Mouse (Mus musculus) adrenal gland, postnatal 36 days (tissue): Measurements from ENCODE around the gene Yjefn3. TPM values are rescaled to one million over a fixed set of nuclear protein-coding genes. Genes with fewer than 3 reads are reported as not detected.

Experiments
- DNase-seq, 2 experiments: peaks; one replicate each; pipeline ENCODE4 v3.0.0; 2021; ENCODE audit warnings: mixed read lengths in 1 of 2
- total RNA-seq, 2 experiments: library from RNA; stranded (reverse); gene quantifications; 2 replicates each; pipeline ENCODE4 v1.2.3; 2021

The Yjefn3 gene
- total RNA-seq, 2 experiments from 2014 or later = 1.9 to 2.7 TPM

DNA sequence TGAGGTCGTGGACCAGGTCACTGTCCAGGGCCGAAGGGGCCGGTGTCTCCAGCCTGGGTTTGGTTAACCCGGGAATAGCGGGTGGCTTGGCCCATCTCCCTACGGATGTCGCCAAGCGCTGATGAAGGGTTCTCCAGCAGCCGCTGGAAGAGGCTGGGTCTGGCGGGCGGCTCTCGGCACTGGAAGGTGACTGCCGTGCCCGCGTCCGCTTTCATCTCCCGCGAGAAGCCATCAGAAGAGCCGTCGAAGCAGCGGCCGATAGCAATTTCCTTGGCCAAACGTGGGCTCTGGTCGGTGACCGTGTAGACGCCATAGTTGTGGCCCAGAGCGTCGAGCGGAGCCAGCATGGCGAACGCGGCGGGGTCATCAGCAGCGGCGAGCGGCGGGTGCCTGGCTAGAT is 21.7 kb downstream of the Yjefn3 start:
- no peak for DNase-seq

DNA sequence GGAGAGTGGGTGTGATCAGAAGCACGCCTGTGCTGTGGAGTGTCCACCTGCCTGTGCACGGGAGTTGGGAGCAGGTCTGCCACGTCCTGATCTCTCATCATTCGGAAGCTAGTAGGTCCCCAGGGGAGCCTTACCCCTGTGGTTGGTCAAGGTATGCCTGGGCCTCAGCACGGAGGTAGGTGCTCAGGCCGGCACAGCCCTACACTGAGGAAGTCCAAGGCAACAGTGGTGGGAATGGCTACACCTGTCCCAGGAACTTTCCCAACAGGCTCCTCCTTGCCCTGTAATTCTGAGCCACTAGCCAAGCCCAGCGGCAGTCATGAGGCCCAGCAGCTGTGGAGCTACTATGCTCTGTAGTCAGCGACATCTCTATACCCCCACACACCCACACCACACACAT is 22.8 kb downstream of the Yjefn3 start:
- no peak for DNase-seq

DNA sequence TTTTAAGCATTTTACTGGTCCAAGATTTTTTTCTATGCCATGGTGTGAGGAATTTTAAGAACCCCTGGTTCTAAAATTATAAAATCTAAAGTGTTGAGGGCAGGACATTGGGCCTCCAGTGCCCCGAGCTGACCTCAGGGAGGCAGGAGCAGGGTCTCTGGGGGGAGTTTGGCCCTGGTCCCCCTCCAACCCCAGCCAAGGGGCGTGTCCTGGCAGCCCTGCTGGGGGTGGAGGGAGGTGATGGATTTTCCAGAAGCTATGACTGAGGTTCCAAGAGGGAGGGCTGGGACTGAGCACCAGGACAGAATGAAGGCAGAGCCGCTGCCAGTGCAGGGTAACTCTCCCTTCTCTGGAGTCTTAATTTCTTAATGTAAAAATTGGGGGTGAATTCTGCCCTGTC is 24.5 kb downstream of the Yjefn3 start:
- no peak for DNase-seq

DNA sequence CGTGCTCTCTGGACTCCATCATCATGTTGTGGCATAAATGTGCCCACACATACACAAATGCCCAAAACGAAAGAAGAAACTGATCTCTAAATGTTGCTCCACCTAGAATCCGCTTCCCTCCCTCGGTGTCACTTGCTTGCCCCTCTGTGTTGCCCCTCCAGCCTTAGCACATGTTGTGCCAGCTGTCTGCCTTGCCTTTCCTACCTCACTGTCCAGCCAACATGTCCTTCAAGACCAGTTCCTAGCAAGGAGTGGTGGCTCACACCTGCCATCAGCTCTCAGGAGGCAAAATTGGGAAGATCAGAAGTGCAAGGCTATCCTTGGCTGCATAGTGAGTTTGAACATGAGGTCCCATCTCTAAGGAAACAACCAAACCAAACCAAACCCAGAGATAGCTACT is 25.1 kb downstream of the Yjefn3 start:
- DNase-seq = no peak

DNA sequence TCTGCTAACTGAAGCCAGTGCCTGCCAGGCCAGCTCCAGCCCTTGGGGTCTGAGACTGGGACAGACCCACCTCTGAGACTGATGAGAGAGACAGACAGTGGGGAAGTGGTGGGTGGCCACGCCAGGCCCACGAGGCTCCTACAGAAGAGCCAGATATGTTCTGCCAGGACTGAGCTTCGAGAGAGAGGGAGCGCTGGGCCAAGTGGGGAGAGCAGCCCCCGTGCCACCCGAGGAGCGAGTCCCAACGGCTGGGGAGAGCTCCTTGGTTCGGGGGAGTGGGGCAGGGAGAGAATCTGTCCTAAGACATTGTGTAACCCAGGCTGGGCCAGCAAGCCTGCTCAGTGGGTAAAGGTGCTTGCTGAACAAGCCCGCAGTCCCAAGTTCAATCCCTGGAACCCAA is 25.5 kb downstream of the Yjefn3 start:
- no peak for DNase-seq

DNA sequence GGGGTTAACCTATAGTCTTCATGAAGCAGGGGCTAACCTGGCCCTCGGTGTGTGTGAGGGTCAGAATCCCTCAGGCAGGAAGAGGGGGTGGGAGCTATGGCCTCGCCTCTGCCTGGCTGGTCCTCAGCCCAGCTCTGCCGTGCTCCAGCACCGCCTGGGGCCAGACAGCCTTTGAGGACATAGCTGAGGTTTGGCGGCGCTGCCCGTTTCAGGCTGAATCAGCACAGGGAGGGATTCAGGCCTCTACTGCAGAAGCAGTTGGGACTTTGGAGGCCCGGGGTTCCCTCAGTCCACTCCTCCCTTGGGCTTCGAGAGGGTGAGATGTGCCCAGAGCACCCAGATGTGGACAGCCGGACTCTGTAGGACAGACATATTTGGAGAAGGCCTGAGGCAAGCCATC is 26.4 kb downstream of the Yjefn3 start:
- no peak for DNase-seq

DNA sequence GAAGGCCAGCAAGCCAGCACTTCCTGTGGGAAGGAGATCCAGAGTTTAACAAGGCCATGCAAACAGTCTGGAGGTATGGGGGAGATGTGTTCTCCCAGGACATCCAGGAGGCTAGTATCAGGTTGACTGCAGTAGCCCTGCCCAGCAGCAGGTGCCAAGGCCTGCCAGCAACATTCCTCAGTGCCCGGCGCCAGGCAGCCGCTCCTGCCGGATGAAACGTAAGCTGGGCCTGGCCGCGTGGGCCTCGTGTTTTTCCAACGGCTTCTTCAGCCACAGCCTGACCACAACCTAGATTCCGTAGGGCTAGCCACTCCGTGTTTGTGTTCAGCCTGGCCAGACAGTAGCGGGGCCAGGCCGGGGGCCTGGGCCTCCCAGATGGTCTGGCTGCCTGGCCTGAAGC is 27.9 kb downstream of the Yjefn3 start:
- no peak for DNase-seq

DNA sequence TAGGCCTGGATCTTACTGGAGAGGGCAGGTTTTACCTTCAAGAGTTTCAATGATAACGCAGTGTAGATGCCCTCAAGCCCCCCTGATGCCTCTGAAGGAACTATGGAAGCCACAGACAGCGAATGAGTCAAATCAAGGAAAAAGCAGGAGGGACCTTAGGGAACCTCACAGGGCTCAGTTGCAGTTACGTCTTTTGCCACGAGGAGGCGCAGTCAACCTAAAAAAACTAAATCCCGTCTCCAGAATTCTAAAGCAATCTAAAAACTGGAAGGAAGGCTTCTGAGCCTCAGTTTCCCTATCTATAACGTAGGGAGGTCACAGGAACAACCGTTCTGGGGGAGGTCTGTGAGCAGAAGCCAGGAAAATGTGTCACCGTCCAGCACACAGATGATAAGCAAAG is 28.4 kb downstream of the Yjefn3 start:
- DNase-seq = peak; percentile 64 to 70

DNA sequence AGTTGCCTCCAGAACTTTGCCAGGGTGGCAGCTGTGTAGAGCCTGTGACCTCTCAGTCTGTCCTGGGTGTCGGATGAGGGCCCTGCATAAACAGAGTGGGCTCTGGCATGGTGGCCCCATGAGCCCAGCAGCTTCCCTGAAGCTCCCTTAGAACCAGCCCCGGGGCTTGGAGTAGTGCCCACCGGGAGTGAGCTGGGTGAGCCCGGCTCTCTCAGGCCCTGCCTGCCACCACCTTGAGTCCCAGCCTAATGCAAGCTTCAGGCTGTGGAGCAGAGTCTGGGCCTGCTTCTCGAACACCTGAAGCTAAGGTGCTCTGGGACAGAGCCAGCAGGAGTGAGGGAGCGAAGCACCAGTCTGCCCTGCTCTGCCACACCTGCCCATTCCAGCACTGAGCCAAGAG is 31.6 kb downstream of the Yjefn3 start:
- no peak for DNase-seq

DNA sequence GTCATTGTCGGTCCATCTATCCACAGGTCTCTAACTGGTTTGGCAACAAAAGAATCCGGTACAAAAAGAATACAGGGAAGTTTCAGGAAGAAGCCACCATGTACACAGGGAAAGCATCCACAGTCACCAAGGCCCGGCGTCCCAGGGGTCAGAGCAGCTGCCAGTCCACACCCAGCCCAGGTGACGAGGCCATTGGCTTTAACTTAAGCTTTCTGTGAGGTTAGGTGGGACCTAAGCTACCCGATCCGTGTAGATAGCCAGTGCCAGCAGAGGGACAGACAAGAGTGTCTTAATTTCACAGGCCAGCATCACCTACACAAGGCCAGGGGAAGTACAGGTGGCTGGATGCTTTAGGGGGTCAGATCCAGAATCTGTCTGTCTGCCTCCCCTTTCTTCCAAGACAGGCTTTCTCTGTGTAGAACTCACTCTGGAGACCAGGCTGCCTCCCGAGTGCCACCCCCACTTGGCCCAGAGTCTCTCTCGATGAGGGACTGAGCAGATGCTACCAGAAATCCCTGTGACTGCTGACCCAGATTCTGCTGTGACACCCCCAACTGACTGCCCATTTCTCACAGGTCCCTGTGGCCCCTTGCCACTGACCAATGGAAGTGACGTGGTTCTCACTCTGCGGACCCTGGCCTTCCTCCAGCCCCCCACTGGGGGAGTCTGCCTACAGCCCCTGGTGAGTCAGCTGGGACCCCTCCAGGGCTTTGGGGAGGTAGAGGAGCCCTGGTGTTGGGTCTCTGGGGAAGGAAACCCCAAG is 32.3 kb downstream of the Yjefn3 start:
- no peak for DNase-seq

DNA sequence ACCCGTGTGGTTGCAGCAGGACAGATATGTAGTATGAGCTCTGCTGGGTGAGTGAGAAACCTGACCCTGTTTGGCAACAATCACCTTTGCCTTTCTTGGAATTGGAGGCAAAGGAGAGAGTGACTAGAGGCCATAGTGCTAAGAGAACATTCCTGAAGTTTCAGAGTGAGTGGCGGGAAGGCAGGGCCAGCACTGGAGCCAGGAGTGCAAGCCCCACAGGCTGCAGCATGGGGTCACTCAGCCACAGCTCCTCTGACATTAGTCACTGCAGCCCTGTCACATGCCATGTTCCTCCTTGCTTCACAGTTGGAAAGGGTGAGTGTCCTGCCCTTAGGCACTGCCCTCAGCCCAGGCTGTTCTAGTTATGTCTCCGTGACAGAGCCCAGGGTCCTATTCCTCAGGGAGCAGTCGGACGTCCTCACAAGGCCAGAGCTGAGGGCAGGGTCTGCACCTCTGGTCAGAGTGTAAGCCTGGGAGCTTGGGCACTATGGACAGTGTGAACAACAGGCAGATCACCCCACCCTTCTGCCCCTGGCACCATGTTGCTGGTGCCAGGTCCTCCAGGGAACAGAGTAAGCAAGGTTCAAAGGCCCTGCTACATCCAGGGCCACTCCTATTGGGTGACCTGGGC is 34.7 kb downstream of the Yjefn3 start:
- peak in 1 of 2 experiments; percentile 32 for DNase-seq

DNA sequence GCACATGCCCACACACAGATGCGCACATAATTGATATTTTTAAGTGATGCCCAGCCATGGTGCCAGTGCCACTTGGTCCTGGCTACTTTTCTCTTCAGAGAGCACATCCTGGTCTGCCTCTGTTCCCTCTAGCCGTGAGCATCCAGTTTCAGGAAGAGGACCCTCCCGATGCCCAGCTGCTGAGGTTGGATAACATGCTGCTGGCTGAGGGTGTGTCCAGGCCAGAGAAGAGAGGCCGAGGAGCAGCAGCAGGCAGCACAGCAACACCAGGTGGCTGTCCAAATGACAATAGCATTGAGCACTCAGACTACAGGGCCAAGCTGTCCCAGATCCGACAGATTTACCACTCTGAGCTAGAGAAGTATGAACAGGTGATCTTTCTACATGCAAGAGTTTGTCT is 38.3 kb downstream of the Yjefn3 start:
- DNase-seq = no peak

DNA sequence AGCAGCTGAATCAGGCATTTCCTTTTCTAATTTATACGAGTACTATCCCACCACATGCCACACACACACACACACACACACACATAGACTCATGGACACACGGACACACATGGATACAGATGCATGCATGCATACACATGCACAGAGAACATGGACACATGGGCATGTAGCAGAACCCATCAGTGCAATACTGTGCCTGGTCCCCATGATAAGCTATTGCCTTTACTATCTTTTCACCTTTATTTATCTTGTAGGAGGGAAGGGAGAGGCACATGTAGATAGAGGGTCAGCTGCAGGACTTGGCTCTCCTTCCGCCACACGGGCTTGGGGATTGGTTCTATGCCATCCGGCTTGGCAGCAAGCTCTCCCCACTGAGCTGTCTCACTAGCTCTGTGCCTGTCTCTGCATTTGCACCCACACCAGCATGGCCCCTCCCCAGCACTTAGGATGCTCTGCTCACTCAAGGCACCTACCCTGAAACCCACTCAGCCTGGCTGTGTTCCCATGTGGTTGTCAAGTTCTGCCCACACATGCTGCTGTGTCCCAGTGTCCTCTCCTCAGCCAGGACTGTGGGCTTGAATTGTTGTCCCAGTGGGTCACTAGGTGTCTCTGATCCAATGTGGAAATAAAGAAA is 39.0 kb downstream of the Yjefn3 start:
- no peak for DNase-seq

DNA sequence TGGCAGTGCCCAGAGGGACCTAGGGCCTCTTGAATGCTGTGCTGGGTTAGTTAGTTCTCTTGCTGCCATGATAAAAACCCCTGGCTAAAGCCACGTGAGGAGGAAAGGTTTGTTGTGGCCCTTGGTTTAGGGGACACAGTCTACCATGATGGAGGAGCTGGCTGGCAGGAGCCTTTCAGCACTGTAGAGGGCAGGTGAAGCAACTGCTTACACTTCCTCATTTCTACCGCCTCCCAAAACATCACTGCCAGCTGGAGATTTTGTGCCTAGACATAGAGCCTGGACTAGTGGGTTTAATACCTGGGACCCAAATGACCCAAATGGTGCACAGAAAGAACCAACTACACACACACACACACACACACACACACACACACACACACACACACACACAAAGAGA is 41.3 kb downstream of the Yjefn3 start:
- no peak for DNase-seq

DNA sequence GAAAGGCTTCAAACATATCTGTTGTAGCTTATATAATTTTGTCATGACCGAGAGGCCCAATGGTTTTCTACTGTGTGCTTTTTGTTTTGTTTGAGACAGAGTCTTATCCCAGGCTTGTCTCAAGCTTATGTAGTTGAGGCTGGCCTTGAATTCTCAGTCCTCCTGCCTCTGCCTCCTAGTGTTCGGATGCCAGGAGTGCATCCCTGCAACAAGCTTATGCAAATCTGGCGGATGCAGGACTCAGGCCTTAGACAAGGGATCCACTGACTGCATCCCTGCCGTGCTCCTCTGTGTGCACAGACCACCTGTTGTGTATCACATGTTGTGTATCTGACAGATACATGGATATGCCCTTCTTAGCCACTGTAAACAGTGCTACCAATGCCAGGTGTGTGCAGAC is 41.7 kb downstream of the Yjefn3 start:
- DNase-seq = no peak

DNA sequence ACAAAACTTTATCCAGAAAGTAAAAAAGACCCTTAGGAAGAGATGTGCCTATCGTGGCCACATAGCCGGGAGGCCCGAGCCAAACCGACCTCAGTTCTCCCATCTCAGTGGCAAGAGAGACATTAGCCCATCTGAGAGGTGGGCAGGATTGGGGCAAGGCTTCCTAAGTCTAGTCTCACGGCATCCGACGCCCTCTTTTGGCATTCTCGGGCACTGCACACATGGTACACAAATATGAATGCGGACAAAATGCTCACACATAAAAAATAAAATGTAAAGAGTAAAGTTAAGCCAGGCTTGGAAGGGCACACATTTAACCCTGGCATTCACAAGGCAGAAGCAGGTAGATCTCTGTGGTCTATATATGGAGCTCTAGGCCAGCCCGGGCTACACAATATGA is 48.6 kb downstream of the Yjefn3 start:
- no peak for DNase-seq

DNA sequence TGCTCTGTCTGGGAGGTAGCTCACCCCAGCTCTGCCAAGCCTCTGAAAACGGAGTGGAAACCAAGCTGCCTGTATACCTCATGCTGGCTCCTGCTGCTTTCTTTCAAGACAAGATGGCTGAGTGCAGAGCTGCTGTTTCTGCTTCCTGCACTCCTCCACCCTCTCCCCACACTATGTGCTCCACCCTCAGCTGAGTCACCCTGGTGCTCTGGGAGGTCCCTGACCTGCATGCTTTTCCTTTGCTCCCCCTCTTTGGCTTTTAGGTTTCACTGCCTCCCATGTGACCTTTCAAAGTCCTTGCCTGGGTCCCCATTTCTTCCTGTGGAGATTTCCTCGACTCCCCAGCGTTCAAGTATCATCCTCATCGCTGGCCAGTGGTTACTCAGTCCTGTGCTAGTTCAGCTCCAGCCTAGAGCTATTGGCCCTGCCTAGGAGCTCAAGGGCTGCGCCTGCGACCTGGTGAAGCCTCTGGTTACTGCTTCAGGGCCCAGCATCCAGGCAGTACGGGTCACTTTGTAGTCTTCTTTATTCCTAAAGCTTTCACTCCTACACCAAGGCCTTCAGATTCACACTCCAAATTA is 51.5 kb downstream of the Yjefn3 start:
- peak; percentile 27 to 36 for DNase-seq

DNA sequence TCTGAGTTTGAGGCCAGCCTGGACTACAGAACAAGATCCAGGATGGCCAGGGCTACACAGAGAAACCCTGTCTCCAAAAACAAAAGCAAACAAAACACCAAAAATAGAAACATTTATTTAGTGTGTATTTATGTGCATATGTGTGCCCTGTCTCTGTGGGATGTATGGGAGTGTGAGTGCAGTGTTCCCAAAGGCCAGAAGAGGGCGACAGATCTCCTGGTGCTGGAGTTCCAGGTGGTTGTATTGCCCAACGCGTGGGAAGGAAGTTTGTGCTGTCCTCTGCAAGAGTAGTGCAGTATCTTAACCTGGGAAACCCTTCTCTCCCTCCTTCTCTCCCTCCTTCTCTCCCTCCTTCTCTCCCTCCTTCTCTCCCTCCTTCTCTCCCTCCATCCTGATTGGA is 52.6 kb downstream of the Yjefn3 start:
- no peak for DNase-seq

DNA sequence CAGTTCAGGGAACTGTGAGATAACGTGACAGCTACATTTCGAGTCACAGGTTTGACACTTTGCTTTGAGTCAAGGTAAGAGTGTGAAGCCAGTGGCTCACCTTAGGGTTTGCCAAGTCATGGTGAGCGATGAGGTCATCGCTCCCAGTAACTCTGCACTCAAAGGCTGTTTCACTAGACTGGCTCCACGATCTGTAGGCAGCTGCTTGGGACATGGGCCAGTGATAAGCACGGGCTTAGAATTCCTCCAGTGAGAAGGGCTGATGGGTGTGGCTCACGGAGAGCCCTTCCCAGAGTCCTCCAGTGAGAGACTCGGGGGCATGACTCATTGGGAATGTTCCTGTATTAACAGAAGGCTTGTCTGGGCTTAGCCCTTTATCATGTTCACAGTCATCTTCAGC is 53.6 kb downstream of the Yjefn3 start:
- peak; percentile 69 to 71 for DNase-seq

DNA sequence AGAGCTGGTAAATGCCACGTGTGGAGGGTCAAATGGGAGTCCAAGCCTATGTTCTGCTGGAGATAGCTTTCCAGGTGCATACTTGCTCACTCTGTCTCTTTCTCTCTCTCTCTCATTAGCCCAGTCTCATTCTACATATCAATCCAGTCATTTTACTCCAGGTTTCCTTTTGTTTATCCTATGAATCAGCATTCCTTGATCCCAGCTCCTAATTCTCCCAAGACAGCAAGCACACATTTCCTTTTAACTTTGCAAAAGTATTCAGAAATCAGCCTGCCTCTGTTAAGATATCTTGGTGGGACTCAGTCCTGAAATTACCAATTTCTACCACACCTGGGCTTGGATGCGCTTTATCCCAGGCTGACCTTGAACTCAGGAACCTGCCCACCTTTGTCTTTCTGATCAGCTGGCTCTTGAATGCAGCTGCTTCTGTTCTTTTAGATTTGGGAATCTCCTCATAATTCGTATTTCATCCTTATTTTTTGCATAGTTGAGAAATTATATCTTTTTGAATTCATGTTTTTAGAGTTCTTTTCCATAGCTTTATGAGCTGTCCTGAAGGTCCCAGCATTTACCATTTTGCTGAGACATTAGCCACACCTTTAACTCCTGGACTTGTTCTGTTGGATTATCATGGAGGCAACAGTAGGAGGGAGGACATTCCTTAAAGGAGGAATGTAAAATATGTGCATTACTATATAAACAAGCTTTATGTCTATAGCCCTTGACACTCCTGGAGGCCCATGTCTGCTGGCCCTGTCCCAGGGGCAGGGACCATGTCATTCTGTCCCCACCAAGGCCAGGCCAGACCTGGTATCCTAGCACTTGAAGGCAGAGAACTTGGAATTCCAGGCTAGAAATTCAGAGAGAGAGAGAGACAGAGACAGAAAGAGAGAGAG is 55.1 kb downstream of the Yjefn3 start:
- no peak for DNase-seq
